Mouse (Mus musculus) ZHBTc4 (cell line): ENCODE measurements around the gene Kansl2.
"Not testable (repeated sequence)": the region's sequence is repeated elsewhere in the genome, so short reads cannot be mapped to it uniquely, and the experiment has no call there.

Source experiments
- DNase-seq: peaks from one replicate; pipeline ENCODE4 v3.0.0-alpha.2; 2011; ENCODE audit warnings: low read depth, low spot score

Kansl2 gene

GRCm38 (mm10) chr15:98536828-98537510 lies 2.9 kb upstream of the Kansl2 start:
- no peak for DNase-seq

GRCm38 (mm10) chr15:98535921-98536320 lies 1.9 kb upstream of the Kansl2 start:
- no peak for DNase-seq

GRCm38 (mm10) chr15:98533035-98533531 lies 981 bp downstream of the Kansl2 start:
- no peak for DNase-seq

- DNase-seq, result no peak
Observed at GRCm38 (mm10) chr15:98532281-98532680, 1.8 kb downstream of the Kansl2 start.

- no peak for DNase-seq
Observed at GRCm38 (mm10) chr15:98528066-98528563, 5.9 kb downstream of the Kansl2 start.

- DNase-seq, result no peak
Observed at GRCm38 (mm10) chr15:98527056-98527771, 6.8 kb downstream of the Kansl2 start.

- peak; percentile 62 for DNase-seq
Observed at GRCm38 (mm10) chr15:98526057-98526456, 8.0 kb downstream of the Kansl2 start.

GRCm38 (mm10) chr15:98521245-98521644 lies 12.8 kb downstream of the Kansl2 start:
- DNase-seq, result no peak

- peak; percentile 75 for DNase-seq
Observed at GRCm38 (mm10) chr15:98517380-98518355, 16.4 kb downstream of the Kansl2 start.

- not testable (repeated sequence) for DNase-seq
Observed at GRCm38 (mm10) chr15:98514845-98515244, 19.2 kb downstream of the Kansl2 start.

GRCm38 (mm10) chr15:98514146-98514545 lies 19.9 kb downstream of the Kansl2 start:
- no peak for DNase-seq

GRCm38 (mm10) chr15:98513676-98514075 lies 20.4 kb downstream of the Kansl2 start:
- not testable (repeated sequence) for DNase-seq

GRCm38 (mm10) chr15:98512799-98513321 lies 21.2 kb downstream of the Kansl2 start:
- no peak for DNase-seq

GRCm38 (mm10) chr15:98512232-98512631 lies 21.8 kb downstream of the Kansl2 start:
- no peak for DNase-seq

- DNase-seq, result no peak
Observed at GRCm38 (mm10) chr15:98511386-98511928, 22.6 kb downstream of the Kansl2 start.

GRCm38 (mm10) chr15:98510438-98511385 lies 23.4 kb downstream of the Kansl2 start:
- peak; percentile 85 for DNase-seq

- no peak for DNase-seq
Observed at GRCm38 (mm10) chr15:98509387-98509786, 24.7 kb downstream of the Kansl2 start.

- peak; percentile 62 for DNase-seq
Observed at GRCm38 (mm10) chr15:98507321-98507720, 26.7 kb downstream of the Kansl2 start.

GRCm38 (mm10) chr15:98506253-98506957 lies 27.7 kb downstream of the Kansl2 start:
- DNase-seq, result no peak
